Mouse (Mus musculus) adrenal gland, postnatal 36 days (tissue): Measurements from ENCODE around the gene Traf3ip2. TPM values are rescaled to one million over a fixed set of nuclear protein-coding genes. Genes with fewer than 3 reads are reported as not detected.

Experiments used
- DNase-seq, 2 experiments: peaks; one replicate each; pipeline ENCODE4 v3.0.0; 2021; ENCODE audit warnings: mixed read lengths in 1 of 2
- total RNA-seq, 2 experiments: library from RNA; stranded (reverse); gene quantifications; 2 replicates each; pipeline ENCODE4 v1.2.3; 2021

The Traf3ip2 gene
- total RNA-seq, 2 experiments from 2014 or later = 12.5 to 18.9 TPM

DNA sequence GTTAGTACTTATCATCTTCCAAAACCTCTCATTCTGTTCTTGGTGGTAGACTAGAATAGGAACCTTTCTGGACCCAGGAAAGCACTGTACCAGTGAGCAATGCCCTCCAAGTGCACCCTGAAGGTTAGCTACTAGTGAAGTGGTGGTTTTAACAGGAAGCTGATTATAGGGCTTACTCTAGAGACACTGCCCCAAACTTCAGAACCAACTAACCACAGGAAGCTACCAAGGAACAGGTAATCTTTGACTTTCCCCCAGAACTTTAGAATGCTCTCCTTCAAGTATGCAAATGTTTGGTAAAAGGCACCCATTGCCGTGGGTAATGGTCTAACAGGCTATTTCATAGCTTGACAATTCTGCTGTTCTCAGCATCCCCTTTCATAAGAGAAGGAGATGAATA lies 12.6 kb upstream of the Traf3ip2 start:
- no peak for DNase-seq

DNA sequence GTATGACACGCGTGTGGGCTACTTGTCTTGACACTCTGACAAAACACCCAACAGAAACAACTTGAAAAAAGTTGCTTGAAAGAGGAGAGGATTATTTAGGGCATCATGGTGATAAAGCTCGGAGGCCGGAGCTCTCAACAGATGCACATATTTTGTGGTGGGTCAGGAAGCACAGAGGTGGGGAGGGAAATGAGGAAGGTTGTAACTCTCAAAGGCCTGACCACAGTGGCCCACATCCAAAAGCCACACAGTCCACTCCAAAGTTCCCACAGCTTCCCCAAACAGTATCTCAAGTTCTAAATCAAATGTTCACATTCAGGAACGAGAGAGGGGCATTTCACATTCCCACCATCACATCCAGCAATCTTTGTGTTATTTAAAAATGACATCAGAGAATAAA lies 11.7 kb upstream of the Traf3ip2 start:
- DNase-seq = no peak

DNA sequence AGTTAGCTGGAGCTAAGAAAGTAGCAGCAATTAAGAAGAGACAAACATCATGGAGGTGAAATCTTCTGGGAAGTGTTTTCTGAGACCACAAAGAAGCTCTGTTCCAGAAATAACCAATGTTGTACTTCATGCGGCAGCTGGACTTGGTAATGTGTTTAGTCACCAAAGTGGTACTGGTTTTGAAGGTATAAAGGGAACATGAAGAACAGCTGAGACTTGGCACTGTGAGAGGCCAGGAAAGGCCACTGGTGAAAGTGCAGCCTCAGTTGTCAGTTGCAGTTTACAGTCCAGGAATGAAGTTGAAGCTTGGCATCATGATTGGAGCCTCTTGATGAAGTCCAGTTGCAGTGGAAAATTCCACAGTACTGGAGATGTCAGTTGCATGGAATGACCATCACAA lies 6.3 kb upstream of the Traf3ip2 start:
- no peak for DNase-seq

DNA sequence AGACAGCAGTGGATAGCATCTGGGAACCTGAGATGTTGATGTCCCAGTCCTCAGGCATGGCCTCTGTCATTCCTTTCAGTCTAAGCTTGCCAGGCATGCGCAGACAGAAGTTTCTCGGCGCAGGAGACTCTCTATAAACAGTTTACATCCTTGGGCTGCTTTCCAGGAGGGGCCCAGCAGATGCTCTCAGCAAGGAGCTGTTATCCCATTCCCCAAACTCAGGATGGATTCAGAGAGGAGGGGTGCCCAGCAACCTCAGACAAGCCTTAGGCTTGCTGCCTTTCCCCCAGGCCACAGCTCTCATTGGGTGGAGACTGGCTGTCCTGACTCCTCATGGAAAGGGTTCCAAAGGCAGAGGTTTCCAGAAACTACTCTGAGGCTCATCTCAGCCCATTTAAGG lies 1.5 kb upstream of the Traf3ip2 start:
- DNase-seq = no peak

DNA sequence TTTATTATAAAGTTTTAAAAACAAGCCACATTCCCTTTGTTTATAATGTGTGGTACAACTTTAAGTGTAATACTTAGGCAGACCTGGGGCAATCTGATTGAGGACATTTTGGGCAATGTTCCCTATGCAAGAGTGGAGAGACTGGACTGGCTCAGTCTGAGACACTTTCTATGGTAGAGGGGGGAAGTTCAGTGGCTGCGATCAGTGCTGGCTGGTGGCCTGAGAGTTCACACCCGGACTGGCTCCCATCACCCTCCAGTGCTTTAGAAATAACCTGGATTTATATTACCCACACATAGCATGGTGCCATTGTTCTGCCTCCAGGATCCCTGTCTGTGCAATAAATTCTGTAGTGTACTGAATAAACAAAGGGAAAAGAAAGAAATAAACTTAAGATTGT lies 603 bp upstream of the Traf3ip2 start:
- no peak for DNase-seq

DNA sequence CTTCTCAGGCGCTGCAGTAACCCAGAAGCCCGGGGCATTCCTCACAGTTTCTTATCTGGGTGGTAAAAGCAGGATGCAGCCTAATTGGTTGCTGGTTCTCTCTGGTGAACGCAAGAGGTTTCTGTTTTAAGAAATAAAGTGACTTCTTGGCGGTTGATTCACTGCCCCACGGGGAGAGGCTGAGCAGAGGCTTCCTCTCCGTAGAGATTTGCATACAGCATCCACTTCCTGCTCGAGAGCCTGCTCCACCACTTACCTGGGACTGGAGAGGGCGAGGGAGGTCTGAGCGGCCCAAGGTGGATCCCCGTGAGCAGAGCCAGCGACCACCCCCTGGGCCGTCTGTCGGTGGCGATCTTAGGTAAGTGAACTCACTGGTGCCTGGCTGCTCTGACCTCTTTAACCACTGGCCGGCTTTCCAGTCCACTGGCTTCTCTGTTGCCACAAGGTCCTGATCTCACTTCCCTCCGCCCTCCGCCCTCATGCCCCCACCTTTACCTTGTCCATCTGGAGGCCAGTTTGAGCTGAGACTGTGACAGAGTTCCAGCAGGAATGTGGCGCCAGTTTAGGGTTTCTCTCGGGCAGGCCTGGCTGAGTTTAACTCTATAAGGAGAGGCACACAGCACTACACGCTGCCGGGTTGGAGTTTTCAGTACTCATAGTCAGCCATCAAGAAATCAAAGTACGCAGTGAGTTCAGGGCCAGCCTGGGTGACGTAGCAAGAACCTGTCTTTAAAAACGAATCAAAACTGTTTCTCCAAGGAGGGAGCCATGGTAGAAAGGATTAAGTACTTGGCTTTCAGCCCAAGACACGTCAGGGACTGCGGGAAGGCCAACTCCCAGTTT lies 476 bp downstream of the Traf3ip2 start:
- peak; percentile 64 to 75 for DNase-seq

DNA sequence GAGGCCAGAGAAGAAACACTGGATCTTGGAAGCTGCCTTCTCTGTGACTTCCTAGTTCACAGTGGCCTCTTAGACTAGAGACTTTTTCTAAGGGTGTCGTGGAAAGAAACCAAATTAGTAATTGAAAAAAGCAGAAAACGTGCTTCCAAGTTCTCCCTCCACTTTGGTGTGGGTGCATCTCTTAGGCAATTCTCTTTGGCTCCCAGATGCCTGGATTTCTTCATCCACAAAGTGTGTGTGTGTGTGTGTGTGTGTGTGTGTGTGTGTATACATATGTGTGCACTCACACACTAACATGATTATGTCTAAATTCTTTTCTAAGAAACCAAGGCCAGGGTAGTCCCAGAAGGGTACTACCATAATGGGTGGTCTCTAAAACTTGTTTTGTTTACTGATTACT lies 1.2 kb downstream of the Traf3ip2 start:
- no peak for DNase-seq

DNA sequence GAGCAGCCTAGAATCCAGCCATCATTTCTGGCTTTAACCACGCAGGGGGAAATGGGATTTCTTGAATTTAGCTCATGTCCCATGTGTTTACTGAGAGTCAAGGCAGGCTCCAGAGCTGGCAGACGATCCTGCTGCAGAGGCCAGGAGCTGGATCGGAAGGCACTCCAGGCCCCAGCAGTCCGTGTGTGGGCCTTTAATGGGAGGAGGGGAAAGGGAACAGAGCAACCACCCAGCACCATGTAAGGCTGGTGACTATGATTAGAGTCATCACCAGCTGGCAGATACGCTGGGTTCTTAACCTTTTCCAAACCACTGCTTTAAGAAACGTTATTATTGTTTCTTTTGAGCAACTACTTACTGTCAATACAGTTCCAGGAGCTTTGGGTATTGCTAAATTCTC lies 1.9 kb downstream of the Traf3ip2 start:
- DNase-seq = peak; percentile 79 to 84

DNA sequence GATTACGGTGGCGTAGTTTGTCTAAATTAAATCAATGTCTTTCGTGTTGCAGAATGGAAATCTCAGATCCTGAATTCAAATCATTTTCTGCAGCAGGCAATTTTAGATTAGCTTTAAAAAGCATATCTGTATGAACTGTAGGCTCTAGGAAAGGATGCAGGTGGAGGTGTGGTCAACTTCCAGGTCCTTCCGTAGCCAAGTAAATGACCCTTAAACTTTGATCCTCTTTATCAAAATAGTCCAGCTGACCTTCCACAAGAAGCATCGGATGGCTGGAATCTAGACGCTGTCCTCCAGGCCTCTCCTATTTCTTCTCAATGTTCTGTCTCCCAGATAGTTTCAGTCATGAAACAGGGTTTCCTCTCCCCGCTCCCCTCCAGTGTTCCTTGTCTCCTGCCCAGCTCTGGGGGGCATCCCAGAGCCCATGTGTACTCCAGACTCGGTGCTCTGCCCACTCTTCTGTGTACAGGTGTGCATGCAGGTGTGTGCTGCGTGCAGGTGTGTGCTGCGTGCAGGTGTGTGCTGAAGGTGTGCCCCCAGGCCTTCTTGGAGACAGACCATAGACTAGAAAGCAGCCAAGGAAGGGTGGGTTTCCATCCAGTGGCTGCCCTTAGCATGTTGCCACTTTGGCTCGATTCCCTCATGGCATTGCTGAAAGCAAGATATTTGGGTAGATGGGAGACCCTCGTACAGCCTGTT lies 2.9 kb downstream of the Traf3ip2 start:
- DNase-seq = no peak

DNA sequence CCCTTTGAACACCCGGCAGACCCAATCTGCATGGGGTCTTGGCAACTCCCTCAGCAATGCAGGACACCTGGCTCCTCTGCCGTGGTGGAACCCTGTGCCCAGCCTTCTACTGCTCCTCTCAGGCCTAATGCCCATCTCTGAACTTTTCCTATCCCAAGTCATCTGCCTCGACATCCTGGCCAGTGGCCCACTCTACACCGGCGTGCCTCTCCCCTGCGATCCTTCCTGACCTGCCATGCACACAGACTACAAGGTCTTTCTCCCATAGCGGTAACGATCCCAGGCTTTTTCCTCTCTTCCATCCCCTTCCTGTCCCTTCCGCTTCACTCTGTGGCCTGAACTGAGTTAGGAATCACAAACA lies 3.5 kb downstream of the Traf3ip2 start:
- DNase-seq = no peak

DNA sequence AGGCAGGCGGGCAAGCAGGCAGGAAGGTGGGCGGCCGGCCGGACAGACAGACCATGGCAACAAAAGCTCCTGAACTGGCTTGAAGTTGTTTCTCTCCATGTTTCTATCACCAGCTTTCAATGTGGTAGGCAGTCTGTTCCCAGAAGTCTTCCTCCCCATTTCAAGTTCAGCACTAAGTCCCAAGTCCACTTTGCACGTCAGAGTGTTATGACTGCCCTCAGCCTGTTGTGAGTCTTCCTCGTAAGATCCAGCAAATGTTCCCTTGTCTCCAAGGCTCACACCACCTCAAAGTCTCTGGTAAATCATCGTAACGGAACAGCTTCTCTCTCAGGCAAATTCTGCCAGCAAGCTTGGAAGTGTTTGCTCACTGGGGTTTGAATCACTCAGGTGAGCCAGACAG lies 3.9 kb downstream of the Traf3ip2 start:
- DNase-seq = no peak

DNA sequence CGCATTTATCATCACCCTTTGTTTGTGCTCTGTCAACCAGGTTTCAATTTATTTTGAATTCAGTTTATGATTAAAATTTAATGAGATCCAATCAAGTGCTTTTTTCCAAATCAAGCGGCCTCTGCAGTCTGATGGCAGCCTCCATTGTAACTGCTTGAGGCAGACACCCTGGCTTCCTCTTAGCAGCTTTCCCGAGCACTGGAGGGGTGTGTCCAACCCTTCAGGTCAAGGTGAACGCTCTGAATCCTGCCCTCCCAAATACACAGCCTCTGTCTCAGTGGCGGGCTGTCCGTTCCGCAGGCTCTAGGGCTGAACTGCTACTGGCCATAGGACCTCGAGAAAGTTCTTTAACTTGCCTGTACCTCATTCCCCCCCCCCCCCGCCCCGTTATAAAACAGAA lies 5.7 kb downstream of the Traf3ip2 start:
- DNase-seq = peak; percentile 32 to 56

DNA sequence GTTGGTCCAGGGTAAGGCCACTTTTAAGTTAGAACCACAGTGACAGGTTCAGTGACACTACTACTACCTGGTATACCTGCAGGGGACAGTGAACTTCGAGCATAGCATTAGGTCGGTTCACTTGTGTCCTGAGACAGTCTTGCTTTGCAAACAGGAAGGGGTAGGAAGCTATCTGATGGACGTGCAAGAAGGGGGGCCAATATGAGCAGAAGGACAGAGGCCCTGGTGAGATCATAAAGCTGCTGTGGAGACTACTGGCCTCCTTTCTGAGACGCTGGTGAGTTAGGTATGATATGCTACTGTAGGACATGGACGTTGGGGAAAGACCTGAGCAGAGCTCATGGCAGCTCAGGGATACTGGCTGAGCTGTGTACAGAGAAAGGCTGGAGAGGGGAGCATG lies 7.9 kb downstream of the Traf3ip2 start:
- no peak for DNase-seq

DNA sequence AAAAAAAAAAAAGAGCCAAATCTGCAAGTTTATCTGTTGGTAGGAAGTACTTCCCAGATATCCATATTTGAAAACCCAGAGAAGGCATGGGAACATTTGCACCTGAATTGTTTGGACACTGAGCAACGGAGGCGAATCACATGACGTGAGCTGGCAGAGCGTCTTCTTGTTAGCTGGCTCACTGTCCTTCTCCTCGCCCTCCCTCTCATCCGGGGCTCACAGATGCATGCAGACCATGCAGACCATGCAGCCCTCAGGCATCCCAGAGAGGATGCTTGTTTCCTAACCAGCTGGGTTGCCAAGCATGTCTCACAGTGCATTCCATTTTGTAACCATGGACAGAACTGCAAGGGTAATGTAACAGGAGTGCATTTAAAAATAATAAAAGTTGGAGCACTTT lies 11.1 kb downstream of the Traf3ip2 start:
- no peak for DNase-seq

DNA sequence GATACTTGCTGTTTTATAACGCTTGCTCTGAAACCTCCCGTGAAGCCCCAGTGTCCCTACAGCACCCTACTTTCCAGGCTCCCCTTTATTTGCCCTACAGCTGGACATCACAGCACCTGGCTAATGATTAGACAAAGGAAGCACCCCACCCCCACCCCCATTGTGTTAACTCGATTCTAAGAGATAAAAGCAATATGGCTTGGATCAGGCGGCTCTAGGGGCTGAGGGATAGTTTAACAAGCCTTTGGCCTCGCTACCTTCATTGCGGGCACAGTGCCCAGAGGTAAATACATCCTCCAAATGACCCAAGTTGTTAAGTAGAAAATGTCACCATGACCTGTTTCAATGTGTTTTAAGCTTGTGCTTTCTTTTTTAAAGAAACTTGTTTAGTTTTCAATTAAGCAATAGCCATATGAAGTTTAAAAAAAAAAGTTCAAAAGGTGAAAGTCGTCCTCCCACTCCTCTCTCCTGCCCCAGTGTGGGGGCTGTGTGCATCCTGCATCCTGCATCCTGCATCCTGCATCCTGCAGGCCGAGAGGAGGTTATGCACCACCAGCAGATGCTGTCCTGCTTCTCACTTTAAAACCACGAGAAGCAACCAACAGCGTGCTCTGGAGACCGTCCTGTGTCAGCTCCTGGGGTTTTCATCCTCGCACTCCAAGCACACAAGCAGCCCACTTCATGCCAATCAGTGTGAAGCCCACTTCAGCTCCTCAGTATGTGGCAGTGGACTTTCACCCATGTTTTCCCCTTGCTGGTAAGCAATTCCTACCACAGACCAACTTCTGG lies 12.3 kb downstream of the Traf3ip2 start:
- no peak for DNase-seq

DNA sequence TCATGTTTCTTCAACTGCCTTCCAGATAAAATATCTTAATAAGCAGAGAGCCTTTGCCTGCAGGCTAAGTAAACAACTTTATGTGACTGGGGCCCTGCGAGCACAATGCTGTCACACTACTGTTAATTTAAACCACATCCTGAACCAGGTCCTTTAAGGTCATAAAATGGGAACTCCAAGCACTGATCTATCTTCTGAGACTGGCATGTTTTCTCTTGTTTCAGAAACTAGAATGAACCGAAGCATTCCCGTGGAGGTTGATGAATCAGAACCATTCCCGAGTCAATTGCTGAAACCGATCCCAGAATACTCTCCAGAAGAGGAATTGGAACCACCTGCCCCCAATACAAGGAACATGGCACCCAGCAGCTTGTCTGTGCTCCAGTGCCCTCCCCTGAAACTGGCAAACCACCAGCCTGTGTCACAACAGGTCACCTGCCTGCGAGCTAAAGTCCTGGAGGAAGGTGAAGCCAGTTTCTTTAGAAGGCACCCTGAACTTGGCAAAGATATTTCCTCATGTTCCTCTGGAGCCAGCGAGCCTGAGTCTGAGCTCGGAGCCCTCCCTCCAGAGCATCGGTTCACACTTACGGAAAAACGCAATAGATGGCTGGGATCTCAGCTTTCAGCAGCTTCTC lies 13.0 kb downstream of the Traf3ip2 start:
- no peak for DNase-seq

DNA sequence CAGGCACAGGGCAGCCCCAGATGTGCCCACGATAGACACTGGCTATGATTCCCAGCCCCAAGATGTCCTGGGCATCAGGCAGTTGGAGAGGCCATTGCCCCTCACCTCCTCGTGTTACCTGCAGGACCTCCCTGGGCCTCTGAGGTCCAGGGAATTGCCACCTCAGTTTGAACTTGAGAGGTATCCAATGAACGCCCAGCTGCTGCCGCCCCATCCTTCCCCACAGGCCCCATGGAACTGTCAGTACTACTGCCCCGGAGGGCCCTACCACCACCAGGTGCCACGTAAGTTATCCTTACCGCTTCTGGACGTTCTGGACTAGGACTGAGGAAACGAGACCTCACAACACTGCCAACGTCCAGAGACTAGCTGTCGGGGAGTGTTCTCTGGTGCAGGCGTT lies 13.6 kb downstream of the Traf3ip2 start:
- no peak for DNase-seq

DNA sequence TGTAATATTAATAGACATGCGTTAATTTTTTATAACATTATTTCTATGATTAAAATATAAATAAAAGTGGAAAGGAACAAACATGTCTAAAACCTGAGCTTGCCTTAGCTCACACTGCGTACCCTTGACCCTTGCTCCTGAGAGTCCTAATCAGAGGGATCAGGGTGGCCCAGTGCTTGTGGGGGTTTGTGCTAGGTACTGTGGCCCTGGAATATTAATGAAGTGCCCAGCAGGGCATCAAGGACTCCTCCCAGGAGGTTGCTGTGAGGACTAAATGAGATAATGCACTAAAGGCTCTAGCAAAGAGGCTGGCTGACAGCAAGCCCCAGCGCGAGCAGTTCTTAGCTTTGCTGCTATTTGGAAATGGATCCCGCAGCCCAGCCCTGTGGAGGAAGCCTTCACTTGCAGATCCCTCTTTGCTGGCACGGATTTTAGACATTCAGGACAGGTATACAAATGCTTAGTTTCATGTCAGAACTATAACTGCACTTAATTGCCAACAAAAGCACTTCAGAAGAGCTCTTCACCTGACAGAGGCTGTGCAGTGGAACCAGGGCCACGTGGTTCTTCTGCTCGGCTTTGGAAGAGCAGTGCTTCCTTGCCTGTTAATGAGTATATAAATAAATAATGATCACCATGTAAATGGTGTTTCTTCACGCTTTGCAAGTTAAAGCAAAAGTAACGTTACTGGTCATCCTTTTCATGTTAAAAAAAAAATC lies 16.2 kb downstream of the Traf3ip2 start:
- no peak for DNase-seq

DNA sequence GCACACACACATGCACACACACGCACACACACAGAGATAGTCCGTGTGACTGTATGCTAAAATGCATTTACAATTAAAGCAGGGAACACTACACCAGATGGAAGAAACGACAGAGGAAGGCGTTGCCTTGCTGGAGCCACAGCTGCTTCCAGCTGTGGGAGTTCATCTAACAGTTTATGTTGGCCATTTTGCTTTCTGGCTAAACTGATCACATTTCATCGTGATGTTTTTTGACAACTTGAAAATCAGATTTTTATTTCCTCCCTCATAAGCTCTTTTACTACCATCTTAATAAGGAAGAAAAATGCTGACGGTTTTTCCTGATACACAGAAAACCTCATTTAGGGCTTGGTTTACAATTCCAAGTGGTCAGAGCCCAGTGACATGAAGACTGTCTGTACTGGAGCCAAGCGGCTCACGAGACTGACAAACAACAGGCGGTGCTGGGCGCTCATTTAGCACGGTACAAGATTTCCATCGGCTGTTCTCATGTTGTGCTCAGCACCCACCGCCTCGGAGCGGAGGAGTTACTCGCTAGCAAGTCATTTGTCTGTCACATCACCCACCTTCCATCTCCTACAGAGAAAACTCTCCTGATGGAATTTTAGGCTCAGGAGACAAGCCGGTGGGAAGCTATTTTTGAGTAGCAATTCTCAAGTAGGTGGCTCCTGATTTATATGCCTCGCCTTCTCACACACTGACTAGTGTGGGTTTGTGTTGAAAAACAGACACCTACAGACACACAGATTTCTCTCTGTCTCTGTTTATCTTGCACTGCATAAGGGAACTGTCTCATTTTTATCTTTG lies 17.2 kb downstream of the Traf3ip2 start:
- DNase-seq = no peak

DNA sequence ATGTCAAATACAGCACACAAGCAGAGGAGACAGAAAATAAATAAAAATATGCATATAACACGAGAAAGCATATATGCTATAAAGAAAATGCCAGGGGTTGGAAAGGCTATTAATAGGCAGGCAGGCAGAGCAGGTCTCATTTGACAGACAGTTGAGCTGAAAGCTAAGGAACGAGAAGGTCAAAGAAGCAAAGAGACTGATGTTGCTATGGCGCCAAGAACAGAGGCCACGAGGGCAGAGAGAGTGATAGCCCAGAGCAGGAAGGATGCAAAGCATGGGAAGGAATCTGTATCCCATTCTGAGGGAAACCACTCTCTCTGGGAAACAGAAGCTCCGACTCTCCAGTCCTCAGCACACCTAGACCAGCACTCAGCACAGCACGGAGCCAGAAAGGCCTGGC lies 18.1 kb downstream of the Traf3ip2 start:
- no peak for DNase-seq

DNA sequence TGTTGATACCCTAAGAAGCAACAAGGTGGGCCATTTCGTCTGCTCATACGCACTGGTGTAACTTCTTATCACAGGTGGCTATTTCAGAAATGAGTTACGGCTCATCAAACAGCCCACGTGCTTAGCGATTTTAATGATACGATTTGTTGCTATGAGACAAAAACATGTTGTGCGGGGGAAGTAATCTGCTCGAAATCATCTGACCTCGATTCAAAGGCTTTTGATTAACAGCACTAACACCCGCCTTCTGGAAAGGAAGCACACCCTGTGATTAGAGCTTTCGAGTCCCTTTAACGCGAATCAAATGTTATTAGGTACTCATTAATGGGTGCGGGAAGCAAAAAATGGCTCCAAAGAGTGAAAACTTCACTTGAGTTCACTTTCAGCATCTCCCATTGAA lies 18.9 kb downstream of the Traf3ip2 start:
- no peak for DNase-seq
